Mouse (Mus musculus) erythroblast, embryonic 14.5 days (primary cell): ENCODE results near the gene Ankrd34a. TPM values are rescaled to one million over a fixed set of nuclear protein-coding genes. Genes with fewer than 3 reads are reported as not detected.
"Not testable (repeated sequence)": the region's sequence is repeated elsewhere in the genome, so short reads cannot be mapped to it uniquely, and the experiment has no call there.

Source experiments
- H3K27me3 ChIP-seq: 2 replicates; pipeline ENCODE4 v1.6.1; 2012; ENCODE audit warnings: inconsistent platforms; ENCODE audit not compliant: control insufficient read depth
- H3K36me3 ChIP-seq: 2 replicates; pipeline ENCODE4 v1.6.1; 2012; ENCODE audit warnings: mild to moderate bottlenecking, inconsistent platforms; ENCODE audit not compliant: control insufficient read depth
- H3K4me1 ChIP-seq: 2 replicates; pipeline ENCODE4 v1.6.1; 2012; ENCODE audit warnings: inconsistent platforms; ENCODE audit not compliant: control insufficient read depth
- H3K4me3 ChIP-seq: replicated peaks from 2 replicates; pipeline ENCODE3; 2012; ENCODE audit warnings: moderate library complexity, mild to moderate bottlenecking, inconsistent platforms
- H3K9me3 ChIP-seq: 2 replicates; pipeline ENCODE4 v1.6.1; 2012; ENCODE audit warnings: low read length, inconsistent platforms, mixed read lengths; ENCODE audit not compliant: control insufficient read depth
- GATA1 ChIP-seq: IDR thresholded peaks from 2 replicates; pipeline ENCODE4 v1.6.1; 2012; ENCODE audit warnings: low read length, inconsistent platforms, mixed read lengths
- TAL1 ChIP-seq: IDR thresholded peaks from 3 replicates; pipeline ENCODE4 v1.6.1; 2012; ENCODE audit warnings: low read length, inconsistent platforms, mixed read lengths
- polyA plus RNA-seq: library from polyadenylated mRNA; stranded (reverse); fragments of >175 nt; gene quantifications from 2 replicates; pipeline ENCODE4 v1.2.3, GENCODE M21; 2012

Gene Ankrd34a
- polyA plus RNA-seq, 1 experiment: not detected

DNA sequence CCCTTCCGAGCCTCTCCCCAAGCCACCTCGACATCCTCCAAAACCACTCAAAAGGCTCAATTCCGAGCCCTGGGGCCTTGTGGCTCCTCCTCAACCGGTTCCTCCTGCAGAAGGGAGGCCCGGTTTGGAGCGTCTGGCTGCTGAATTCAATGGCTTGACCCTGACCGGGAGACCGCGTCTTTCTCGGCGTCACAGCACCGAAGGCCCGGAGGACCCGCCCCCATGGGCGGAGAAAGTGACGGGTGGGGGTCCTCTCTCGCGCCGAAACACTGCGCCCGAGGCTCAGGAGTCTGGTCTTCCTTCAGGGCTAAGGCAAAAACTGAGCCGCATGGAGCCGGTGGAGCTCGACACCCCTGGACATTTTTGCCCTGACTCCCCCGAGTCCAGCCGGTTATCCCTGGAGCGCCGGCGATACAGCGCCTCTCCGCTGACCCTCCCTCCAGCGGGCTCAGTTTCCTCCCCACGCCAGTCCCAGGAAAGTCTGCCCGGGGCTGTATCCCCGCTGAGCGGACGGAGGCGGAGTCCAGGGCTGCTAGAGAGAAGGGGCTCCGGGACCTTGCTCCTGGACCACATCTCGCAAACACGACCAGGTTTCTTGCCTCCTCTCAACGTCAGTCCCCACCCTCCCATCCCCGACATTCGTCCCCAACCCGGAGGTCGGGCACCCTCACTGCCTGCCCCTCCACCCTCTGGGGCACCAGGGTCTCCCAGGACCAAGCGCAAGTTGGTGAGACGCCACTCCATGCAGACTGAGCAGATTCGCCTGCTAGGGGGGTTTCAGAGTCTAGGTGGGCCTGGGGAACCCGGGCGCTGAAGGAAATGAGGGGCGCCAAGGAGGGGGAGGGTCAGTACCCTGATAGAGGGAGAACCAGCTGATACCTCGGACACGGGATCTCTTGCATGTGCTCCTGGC is 2.0 kb downstream of the Ankrd34a start:
- TF ChIP-seq GATA1: no peak
- no peak for TF ChIP-seq TAL1
- Histone ChIP-seq H3K36me3 (no peaks in the 10 kb centered on the region), H3K9me3 (peaks cover 16% of the 10 kb centered on the region), H3K27me3 (peaks cover 88% of the 10 kb centered on the region), H3K4me3 (no peak overlapping the region), H3K4me1 (peaks cover 26% of the 10 kb centered on the region)

DNA sequence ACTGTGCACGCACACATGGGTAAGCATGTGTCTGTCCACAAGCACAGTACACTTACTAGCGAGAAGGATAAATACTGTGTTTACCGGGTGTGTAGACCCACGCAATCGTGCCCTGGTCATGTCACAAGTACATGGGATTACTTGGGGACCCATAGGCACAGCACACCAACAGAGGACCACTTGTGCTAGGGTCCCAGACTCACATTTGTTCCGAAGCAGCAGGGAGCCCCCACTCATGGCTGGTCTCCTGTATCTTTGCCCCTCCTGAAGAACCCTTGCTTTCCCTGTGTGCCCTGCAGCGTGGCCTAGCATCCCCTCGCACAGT is 2.6 kb downstream of the Ankrd34a start:
- no peak overlapping the region for H3K4me3 ChIP-seq
- H3K36me3 ChIP-seq: no peaks in the 10 kb centered on the region
- H3K4me1 ChIP-seq: peaks cover 23% of the 10 kb centered on the region
- H3K9me3 ChIP-seq: peaks cover 16% of the 10 kb centered on the region
- TF ChIP-seq TAL1 (no peak), GATA1 (no peak)
- H3K27me3 ChIP-seq: peaks cover 93% of the 10 kb centered on the region

DNA sequence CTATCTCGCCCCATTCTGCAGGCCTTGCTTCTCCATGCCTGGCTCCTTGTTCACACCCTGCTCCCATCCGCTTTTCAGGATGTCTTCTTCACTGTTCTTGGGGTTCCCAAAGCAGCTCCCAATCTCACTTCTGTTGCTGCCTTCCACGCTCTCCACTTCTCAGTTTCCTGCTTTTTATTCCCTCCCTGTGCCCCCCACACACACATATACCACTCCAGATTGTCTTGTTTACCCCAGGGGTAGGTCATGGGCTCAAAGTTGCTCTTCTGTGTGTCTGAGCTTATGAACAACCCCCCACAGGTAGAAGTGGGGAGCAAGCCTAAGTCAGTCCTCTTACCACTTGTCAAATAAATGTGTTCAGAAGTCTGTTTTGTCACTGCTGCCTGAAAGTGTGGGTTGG is 3.0 kb downstream of the Ankrd34a start:
- H3K27me3 ChIP-seq: peaks cover 93% of the 10 kb centered on the region
- H3K4me3 ChIP-seq: no peak overlapping the region
- no peaks in the 10 kb centered on the region for H3K36me3 ChIP-seq
- TF ChIP-seq TAL1 (no peak), GATA1 (no peak)
- H3K9me3 ChIP-seq: peaks cover 16% of the 10 kb centered on the region
- H3K4me1 ChIP-seq: peaks cover 20% of the 10 kb centered on the region

DNA sequence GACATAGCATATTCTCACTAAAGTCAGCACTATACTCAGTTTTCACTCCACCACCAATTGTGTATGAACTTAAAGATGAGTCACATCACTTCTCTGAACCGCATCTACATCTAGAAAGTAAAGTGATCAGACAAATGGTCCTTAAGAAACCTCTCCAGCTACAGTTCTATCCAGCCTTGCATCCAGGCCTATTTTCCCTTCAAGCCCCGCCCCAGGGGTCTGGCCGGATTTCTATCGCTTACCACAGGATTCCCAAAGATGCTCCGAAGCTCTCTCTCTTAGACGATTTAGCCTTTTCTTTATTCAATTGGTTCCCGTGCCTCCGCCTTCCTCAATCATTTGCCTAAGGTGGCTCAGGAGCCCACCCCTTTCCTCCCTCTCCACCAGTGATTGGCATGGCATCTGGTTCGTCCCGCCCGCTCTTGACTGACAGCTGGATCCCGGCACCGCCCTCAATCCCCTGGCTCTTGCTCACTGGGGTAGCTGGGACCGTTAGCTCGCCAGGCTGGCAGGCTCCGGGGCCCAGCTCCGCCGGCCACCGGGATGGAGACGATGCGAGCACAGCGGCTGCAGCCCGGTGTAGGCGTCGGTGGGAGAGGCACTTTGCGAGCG is 4.3 kb downstream of the Ankrd34a start, which contains the start of gene Lix1l:
TSS of gene Lix1l (plus strand) at position 511 of the 612 bp plus-strand sequence.
- H3K27me3 ChIP-seq: peaks cover 82% of the 10 kb centered on the region

DNA sequence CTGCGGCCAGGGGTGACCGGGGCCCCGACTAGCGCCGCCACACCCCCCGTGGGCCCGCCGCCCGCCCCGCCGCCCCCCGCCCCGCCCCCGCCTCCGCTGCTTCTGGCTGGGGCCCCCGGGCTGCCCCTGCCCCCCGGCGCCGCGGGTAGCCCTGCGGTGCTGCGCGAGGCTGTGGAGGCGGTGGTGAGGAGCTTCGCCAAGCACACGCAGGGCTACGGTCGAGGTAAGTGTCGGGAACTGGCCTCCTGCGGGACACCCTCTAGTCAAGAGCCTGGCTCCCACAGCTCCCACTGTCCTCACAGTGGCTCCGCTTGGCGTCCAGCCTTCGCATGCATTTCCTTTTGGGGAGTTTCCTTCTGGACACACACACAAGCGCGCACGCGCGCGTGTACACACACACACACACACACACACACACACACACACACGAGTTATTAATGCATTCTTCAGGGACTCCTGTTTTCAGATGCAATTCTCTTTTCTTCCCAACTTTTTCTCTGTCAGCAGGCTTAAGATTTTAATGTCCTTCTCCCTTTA is 4.9 kb downstream of the Ankrd34a start:
- H3K4me1 ChIP-seq: peaks cover 20% of the 10 kb centered on the region
- H3K9me3 ChIP-seq: peaks cover 12% of the 10 kb centered on the region
- peak overlapping the region; percentile 60 for H3K4me3 ChIP-seq
- peaks cover 76% of the 10 kb centered on the region for H3K27me3 ChIP-seq
- no peak for TF ChIP-seq GATA1
- no peak for TF ChIP-seq TAL1
- H3K36me3 ChIP-seq: no peaks in the 10 kb centered on the region

More for the DNA sequence above, 4.3 kb downstream of the Ankrd34a start, which contains the start of gene Lix1l:
- Histone ChIP-seq H3K36me3 (no peaks in the 10 kb centered on the region), H3K9me3 (peaks cover 12% of the 10 kb centered on the region), H3K4me1 (peaks cover 20% of the 10 kb centered on the region), H3K4me3 (peak within 1 kb of the TSS; percentile 60)
- TF ChIP-seq TAL1 (no peak), GATA1 (no peak)

DNA sequence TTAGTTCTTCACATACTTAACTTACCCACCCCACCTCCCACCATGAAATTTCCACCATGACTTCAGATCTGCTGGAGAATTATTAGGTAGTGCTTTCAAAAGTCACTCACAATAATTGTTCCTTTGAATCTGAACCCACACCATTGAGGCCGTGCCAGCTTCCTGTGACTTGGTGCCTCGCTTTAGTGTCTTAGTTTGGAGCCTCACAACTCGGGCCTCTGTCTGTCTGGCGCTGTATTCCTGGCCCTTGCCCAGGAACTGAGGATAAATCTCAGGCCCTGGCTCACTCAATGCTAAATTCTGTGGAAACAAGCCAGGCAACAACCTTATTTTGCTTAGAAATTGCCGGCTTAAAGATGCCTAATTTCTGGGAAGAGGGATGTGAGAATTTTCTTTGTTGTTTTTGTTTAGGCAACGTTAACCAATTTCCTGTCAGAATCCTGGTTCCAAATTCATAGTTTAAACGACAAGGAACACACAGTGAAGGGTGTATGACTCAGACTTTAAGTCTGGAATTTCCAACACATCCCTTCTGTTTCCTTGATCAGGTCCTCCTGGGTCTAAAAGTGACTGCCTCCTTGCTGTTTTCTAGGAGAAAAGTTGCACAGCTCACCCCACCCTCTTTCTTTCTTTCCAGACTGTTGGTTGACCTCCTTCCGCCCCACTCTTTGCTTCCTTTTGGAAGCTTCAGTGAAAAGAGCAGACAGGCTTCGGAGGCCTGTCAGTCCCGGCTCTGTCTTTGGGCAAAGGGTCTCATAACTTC is 5.7 kb downstream of the Ankrd34a start:
- H3K9me3 ChIP-seq: peaks cover 12% of the 10 kb centered on the region
- H3K27me3 ChIP-seq: peaks cover 68% of the 10 kb centered on the region
- no peak overlapping the region for H3K4me3 ChIP-seq
- no peak for TF ChIP-seq GATA1
- no peak for TF ChIP-seq TAL1
- no peaks in the 10 kb centered on the region for H3K36me3 ChIP-seq
- H3K4me1 ChIP-seq: peaks cover 17% of the 10 kb centered on the region

DNA sequence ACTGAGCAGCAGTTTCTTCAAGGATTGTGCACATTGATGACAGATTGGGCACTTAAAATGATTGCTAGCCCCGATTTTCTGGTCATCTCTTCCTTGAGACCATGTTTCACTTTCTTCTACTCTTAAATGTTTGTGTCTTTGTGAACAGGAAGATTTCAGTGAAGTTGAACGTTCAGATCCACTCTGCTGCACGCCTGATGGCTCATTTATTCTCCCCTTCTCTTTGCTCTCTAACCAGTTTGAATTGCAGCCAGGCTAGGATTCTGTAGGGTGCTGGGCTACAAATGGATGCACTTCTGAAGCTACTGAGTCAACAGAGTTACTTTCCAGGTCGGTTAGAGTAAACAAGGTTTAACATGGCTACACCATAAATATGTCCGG is 6.3 kb downstream of the Ankrd34a start:
- Histone ChIP-seq H3K4me1 (peaks cover 12% of the 10 kb centered on the region), H3K27me3 (peaks cover 63% of the 10 kb centered on the region), H3K36me3 (no peaks in the 10 kb centered on the region), H3K4me3 (no peak overlapping the region), H3K9me3 (peaks cover 8% of the 10 kb centered on the region)
- TF ChIP-seq GATA1 (no peak), TAL1 (no peak)

DNA sequence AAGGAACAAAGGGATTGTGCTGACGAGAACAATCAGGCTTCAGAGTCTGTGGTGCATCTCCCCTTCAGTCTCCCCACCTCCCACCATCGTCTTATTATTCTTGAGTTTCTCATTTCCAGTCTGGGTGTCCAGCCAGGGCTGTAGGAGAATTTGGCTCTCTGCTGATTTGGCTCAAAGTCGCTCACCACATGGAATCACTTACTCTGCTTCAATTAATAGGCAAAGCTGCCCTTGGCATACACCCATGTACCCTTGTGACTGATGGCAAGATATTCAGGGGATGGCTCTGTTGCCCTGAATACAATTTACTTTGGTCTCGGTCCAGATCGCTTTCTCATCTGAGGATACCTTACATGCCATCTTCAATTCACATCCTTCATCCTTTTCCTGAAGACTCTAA is 6.9 kb downstream of the Ankrd34a start:
- Histone ChIP-seq H3K27me3 (peaks cover 56% of the 10 kb centered on the region), H3K4me1 (peaks cover 9% of the 10 kb centered on the region), H3K36me3 (no peaks in the 10 kb centered on the region), H3K9me3 (peaks cover 6% of the 10 kb centered on the region; the same call in 1 of the 2 replicates), H3K4me3 (no peak overlapping the region)
- TF ChIP-seq TAL1: no peak
- no peak for TF ChIP-seq GATA1

DNA sequence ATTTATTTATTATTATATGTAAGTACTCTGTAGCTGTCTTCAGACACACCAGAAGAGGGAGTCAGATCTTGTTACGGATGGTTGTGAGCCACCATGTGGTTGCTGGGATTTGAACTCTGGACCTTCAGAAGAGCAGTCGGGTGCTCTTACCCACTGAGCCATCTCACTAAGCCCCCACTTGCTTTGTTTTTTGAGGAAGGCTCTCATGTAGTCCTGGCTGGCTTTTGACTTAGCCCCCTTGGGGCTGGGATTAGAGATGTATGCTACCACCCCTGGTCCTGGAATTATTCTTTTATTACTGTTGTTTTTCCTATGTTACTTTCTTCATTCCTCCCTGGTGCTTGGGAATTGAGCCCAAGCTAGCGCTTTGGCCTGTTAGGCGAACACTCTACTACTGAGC is 9.6 kb downstream of the Ankrd34a start:
- H3K9me3 ChIP-seq, H3K4me3 ChIP-seq, H3K36me3 ChIP-seq, H3K4me1 ChIP-seq: not testable (repeated sequence)
- peaks cover 29% of the 10 kb centered on the region for H3K27me3 ChIP-seq
